ENCODE assay signal across 8 mouse cellular contexts in genomic region chr6:53794323-53794971, GRCm38 (mm10). TPM values are rescaled to one million over a fixed set of nuclear protein-coding genes. Genes with fewer than 3 reads are reported as not detected.
DNase-seq lines count a peak whose midpoint lies in the region; ATAC-seq and TF ChIP-seq lines count a peak whose summit lies in the region.

No protein-coding gene starts in this region.

- TF ChIP-seq POLR2A in CH12.LX (IDR thresholded peaks at IDR 0.05; ENCODE audit: low read depth, low read length): no peak
- no peak for TF ChIP-seq POLR2A in bone marrow, adult 2 months (IDR thresholded peaks at IDR 0.05; ENCODE audit: borderline replicate concordance, control insufficient read depth, low read depth, low read length)

- peak in 1 of 2 experiments; percentile 65; a peak in 2 of 4 replicates for TF ChIP-seq CTCF in CH12.LX (conservative IDR thresholded peaks at IDR 0.05 in 1 of 2, IDR thresholded peaks at IDR 0.05 in 1 of 2; ENCODE audit: low read depth in 2 of 2, low read length in 2 of 2)
- TF ChIP-seq CTCF in bone marrow, adult 2 months (IDR thresholded peaks at IDR 0.05; ENCODE audit: control insufficient read depth, insufficient read depth, low read length): peak; percentile 44; the same call in 1 of the 2 replicates

- H3K9ac ChIP-seq in CH12.LX (ENCODE audit: insufficient read depth, low read depth): no peak overlapping the region
- H3K9ac ChIP-seq in embryonic facial prominence, embryonic 15.5 days: no peak overlapping the region
- H3K9ac ChIP-seq in heart, embryonic 11.5 days (ENCODE audit: low read depth, low read length): no peak overlapping the region
- peak overlapping the region; percentile 35; the same call in 1 of the 2 replicates for H3K9ac ChIP-seq in kidney, embryonic 16.5 days (replicated peaks; ENCODE audit: low read length)
- H3K9ac ChIP-seq in limb, embryonic 13.5 days: no peak overlapping the region
- H3K9ac ChIP-seq in neural tube, embryonic 11.5 days (ENCODE audit: low read length): no peak overlapping the region

- no peaks in the 10 kb centered on the region for H3K9me3 ChIP-seq in CH12.LX (replicated peaks; ENCODE audit: low read length)
- H3K9me3 ChIP-seq in embryonic facial prominence, embryonic 15.5 days (replicated peaks): no peaks in the 10 kb centered on the region
- no peaks in the 10 kb centered on the region for H3K9me3 ChIP-seq in heart, embryonic 11.5 days (replicated peaks; ENCODE audit: control insufficient read depth, low read length)
- H3K9me3 ChIP-seq in kidney, embryonic 16.5 days (ENCODE audit: low read length): no peaks in the 10 kb centered on the region
- no peaks in the 10 kb centered on the region for H3K9me3 ChIP-seq in limb, embryonic 13.5 days
- H3K9me3 ChIP-seq in neural tube, embryonic 11.5 days (ENCODE audit: control insufficient read depth, low read length): no peaks in the 10 kb centered on the region

- in situ Hi-C loops in CH12.LX (cut with MboI; ENCODE audit: low pct_ligation_motif_present, low pct_unique_long_range_greater_than_20kb, low sequenced_read_pairs): no loop called here

- WGBS in bone marrow, adult 2 months: 14% methylated on average over 17 of the region's 17 CpGs
- WGBS in embryonic facial prominence, embryonic 15.5 days: 12% methylated on average over 17 of the region's 17 CpGs
- 11% methylated on average over 17 of the region's 17 CpGs for WGBS in heart, embryonic 11.5 days (ENCODE audit: insufficient replicate concordance)
- WGBS in kidney, embryonic 16.5 days: 14% methylated on average over 17 of the region's 17 CpGs
- 14% methylated on average over 17 of the region's 17 CpGs for WGBS in limb, embryonic 13.5 days
- 15% methylated on average over 17 of the region's 17 CpGs for whole genome bisulfite sequencing in neural tube, embryonic 11.5 days

- H3K36me3 ChIP-seq in CH12.LX (replicated peaks in 1 of 2; ENCODE audit: control insufficient read depth in 1 of 2, insufficient read depth in 1 of 2, low read length in 1 of 2): no peaks in the 10 kb centered on the region
- H3K36me3 ChIP-seq in embryonic facial prominence, embryonic 15.5 days: no peaks in the 10 kb centered on the region
- H3K36me3 ChIP-seq in heart, embryonic 11.5 days (ENCODE audit: control insufficient read depth, insufficient read depth, low read length): no peaks in the 10 kb centered on the region
- no peaks in the 10 kb centered on the region for H3K36me3 ChIP-seq in kidney, embryonic 16.5 days (ENCODE audit: insufficient read depth, low read length)
- H3K36me3 ChIP-seq in limb, embryonic 13.5 days: no peaks in the 10 kb centered on the region
- H3K36me3 ChIP-seq in neural tube, embryonic 11.5 days (ENCODE audit: control insufficient read depth, insufficient read depth, low read length): no peaks in the 10 kb centered on the region

- H3K4me1 ChIP-seq in CH12.LX (ENCODE audit: control insufficient read depth in 1 of 2, insufficient read depth in 2 of 2): peaks cover 0 to 2% of the 10 kb centered on the region in 2 experiments; a peak in 1 of 4 replicates
- no peaks in the 10 kb centered on the region for H3K4me1 ChIP-seq in bone marrow, adult 2 months (ENCODE audit: control insufficient read depth, insufficient read depth, low read length)
- H3K4me1 ChIP-seq in embryonic facial prominence, embryonic 15.5 days: peaks cover 13% of the 10 kb centered on the region
- no peaks in the 10 kb centered on the region for H3K4me1 ChIP-seq in heart, embryonic 11.5 days (ENCODE audit: control insufficient read depth, insufficient read depth, low read length)
- H3K4me1 ChIP-seq in kidney, embryonic 16.5 days (ENCODE audit: insufficient read depth, low read length): peaks cover 10% of the 10 kb centered on the region
- H3K4me1 ChIP-seq in limb, embryonic 13.5 days: peaks cover 7% of the 10 kb centered on the region; the same call in 1 of the 2 replicates
- no peaks in the 10 kb centered on the region for H3K4me1 ChIP-seq in neural tube, embryonic 11.5 days (ENCODE audit: control insufficient read depth, insufficient read depth, low read length)

- DNase-seq in CH12.LX (ENCODE audit: extremely low read depth): no peak
- DNase-seq in neural tube, embryonic 11.5 days (ENCODE audit: low spot score): peak; percentile 80
- DNase-seq in urinary bladder, postnatal 10 days (ENCODE audit: low spot score): peak; percentile 47

- no peak for TF ChIP-seq EP300 in CH12.LX (IDR thresholded peaks at IDR 0.05; ENCODE audit: low read length)

- H3K27me3 ChIP-seq in CH12.LX (replicated peaks): no peaks in the 10 kb centered on the region
- H3K27me3 ChIP-seq in embryonic facial prominence, embryonic 15.5 days: peaks cover 11% of the 10 kb centered on the region; the same call in 1 of the 2 replicates
- H3K27me3 ChIP-seq in heart, embryonic 11.5 days (ENCODE audit: control insufficient read depth, insufficient read depth, low read length): no peaks in the 10 kb centered on the region
- 0 out of 2 replicates have a peak, but pooled peaks cover 8% of the 10 kb centered on the region for H3K27me3 ChIP-seq in kidney, embryonic 16.5 days (ENCODE audit: insufficient read depth, low read length)
- H3K27me3 ChIP-seq in limb, embryonic 13.5 days: peaks cover 4% of the 10 kb centered on the region; the same call in 1 of the 2 replicates
- no peaks in the 10 kb centered on the region for H3K27me3 ChIP-seq in neural tube, embryonic 11.5 days (ENCODE audit: control insufficient read depth, insufficient read depth, low read length)

- no peak overlapping the region for H3K4me2 ChIP-seq in CH12.LX (ENCODE audit: insufficient read depth, low read depth, poor library complexity, severe bottlenecking)
- peak overlapping the region; percentile 38 for H3K4me2 ChIP-seq in embryonic facial prominence, embryonic 15.5 days (replicated peaks)
- H3K4me2 ChIP-seq in heart, embryonic 11.5 days: peak overlapping the region; percentile 32; the same call in 1 of the 2 replicates
- peak overlapping the region; percentile 45; the same call in 1 of the 2 replicates for H3K4me2 ChIP-seq in kidney, embryonic 16.5 days (replicated peaks; ENCODE audit: low read depth, low read length)
- peak overlapping the region; percentile 53 for H3K4me2 ChIP-seq in limb, embryonic 13.5 days (replicated peaks)
- no peak overlapping the region for H3K4me2 ChIP-seq in neural tube, embryonic 11.5 days (ENCODE audit: low read depth)

- dilution Hi-C loops in CH12.LX (cut with MboI; ENCODE audit: extremely low pct_ligation_motif_present, extremely low pct_unique_long_range_greater_than_20kb, low sequenced_read_pairs): no loop called here

- H3K27ac ChIP-seq in CH12.LX (ENCODE audit: insufficient read depth, low read depth): no peak overlapping the region
- H3K27ac ChIP-seq in bone marrow, adult 2 months (ENCODE audit: control insufficient read depth, insufficient read depth, low read depth, low read length, poor library complexity): no peak overlapping the region
- no peak overlapping the region for H3K27ac ChIP-seq in embryonic facial prominence, embryonic 15.5 days (replicated peaks)
- H3K27ac ChIP-seq in heart, embryonic 11.5 days (ENCODE audit: low read depth, low read length): no peak overlapping the region
- no peak overlapping the region for H3K27ac ChIP-seq in kidney, embryonic 16.5 days (ENCODE audit: low read length)
- H3K27ac ChIP-seq in limb, embryonic 13.5 days: no peak overlapping the region
- H3K27ac ChIP-seq in neural tube, embryonic 11.5 days (ENCODE audit: low read depth, low read length): no peak overlapping the region

- TF ChIP-seq RAD21 in CH12.LX (IDR thresholded peaks at IDR 0.05; ENCODE audit: low read depth, low read length): peak; percentile 47

- H3K79me2 ChIP-seq in CH12.LX (replicated peaks; ENCODE audit: control insufficient read depth, extremely low read depth, insufficient read depth, poor library complexity, severe bottlenecking): no peaks in the 10 kb centered on the region

- ATAC-seq in embryonic facial prominence, embryonic 15.5 days (ENCODE audit: insufficient number of reproducible peaks, low FRiP score, low TSS enrichment, low read depth): no peak
- ATAC-seq in heart, embryonic 11.5 days (replicated peaks; ENCODE audit: insufficient number of reproducible peaks, low FRiP score, low TSS enrichment): no peak
- ATAC-seq in kidney, embryonic 16.5 days (ENCODE audit: low FRiP score, low TSS enrichment): peak; percentile 74; the same call in 1 of the 2 replicates
- ATAC-seq in limb, embryonic 13.5 days (ENCODE audit: low FRiP score, low read depth): no peak
- ATAC-seq in neural tube, embryonic 11.5 days (ENCODE audit: insufficient read depth, low FRiP score, low TSS enrichment): no peak

- H3K4me3 ChIP-seq in CH12.LX (replicated peaks in 1 of 3; ENCODE audit: low read depth in 2 of 3, low read length in 2 of 3, poor library complexity in 1 of 3): no peak overlapping the region
- no peak overlapping the region for H3K4me3 ChIP-seq in bone marrow, adult 2 months (replicated peaks; ENCODE audit: control insufficient read depth, low read depth, low read length)
- no peak overlapping the region for H3K4me3 ChIP-seq in embryonic facial prominence, embryonic 15.5 days (replicated peaks)
- no peak overlapping the region for H3K4me3 ChIP-seq in heart, embryonic 11.5 days (ENCODE audit: low read depth, low read length)
- no peak overlapping the region for H3K4me3 ChIP-seq in kidney, embryonic 16.5 days (ENCODE audit: low read length)
- peak overlapping the region; percentile 18; the same call in 1 of the 2 replicates for H3K4me3 ChIP-seq in limb, embryonic 13.5 days
- no peak overlapping the region for H3K4me3 ChIP-seq in neural tube, embryonic 11.5 days (ENCODE audit: low read depth, low read length)

TF ChIP-seq in CH12.LX, 34 proteins besides CTCF, POLR2A, EP300 and RAD21:
- TF ChIP-seq BHLHE40 (IDR thresholded peaks at IDR 0.05; ENCODE audit: low read depth, low read length) (no peak), ZNF384 (IDR thresholded peaks at IDR 0.05; ENCODE audit: low read depth, low read length) (0 out of 2 replicates have a peak, but pooled peaks have one; percentile 18), SMC3 (IDR thresholded peaks at IDR 0.05; ENCODE audit: low read depth, low read length) (peak; percentile 34; the same call in 1 of the 2 replicates), MXI1 (IDR thresholded peaks at IDR 0.05; ENCODE audit: low read depth, low read length) (no peak)

RNA-seq across cellular contexts. Expression of gene Tril, which starts 26.2 kb away (rescaled TPM):
- total RNA-seq in CH12.LX (2012; rRNA removed) (not detected in 2 replicates), CH12.LX (2014; rRNA removed) (not detected in 2 replicates)
- not detected in 2 replicates for polyA plus RNA-seq in CH12.LX (2012; ENCODE audit: insufficient read length, low read depth)
- polyA plus RNA-seq in bone marrow, adult 2 months (2011; ENCODE audit: insufficient read depth, insufficient read length, low replicate concordance, missing spikeins): not detected in 2 replicates
- polyA plus RNA-seq in embryonic facial prominence, embryonic 15.5 days (2015; fragmentation: Nextera tagmentation; extraction: Ambion mirVana): 35.3 and 38.3 TPM in 2 replicates
- polyA plus RNA-seq in heart, embryonic 11.5 days (2014; fragmentation: Nextera tagmentation; extraction: Ambion mirVana): 5.3 and 5.5 TPM in 2 replicates
- 83.7 and 86.5 TPM in 2 replicates for polyA plus RNA-seq in kidney, embryonic 16.5 days (2015; fragmentation: Nextera tagmentation; extraction: Ambion mirVana)
- 93.3 and 104 TPM in 2 replicates for polyA plus RNA-seq in limb, embryonic 13.5 days (2015; fragmentation: Nextera tagmentation; extraction: Ambion mirVana)
- polyA plus RNA-seq in neural tube, embryonic 11.5 days (2014; fragmentation: Nextera tagmentation; extraction: Ambion mirVana): 19.6 and 24.0 TPM in 2 replicates

Comparison
In these comparisons a context has a peak if more than half of its experiments do, and no peak if none do; other contexts are left out.
1. H3K4me2 ChIP-seq: peak in embryonic facial prominence, embryonic 15.5 days (single experiment), heart, embryonic 11.5 days (single experiment), kidney, embryonic 16.5 days (single experiment) and limb, embryonic 13.5 days (single experiment); none in CH12.LX (single experiment) and neural tube, embryonic 11.5 days (single experiment).